Mouse (Mus musculus): ENCODE results near the gene Tbc1d1. TPM values are rescaled to one million over a fixed set of nuclear protein-coding genes. Genes with fewer than 3 reads are reported as not detected.

Gene Tbc1d1
- total RNA-seq, 4 experiments from 2014 or later, result 15.2 to 19.7 (median 18.1) TPM

GRCm38 (mm10) chr5:64206431-64206830, 50.3 kb downstream of the Tbc1d1 start:
- DNase-seq (ENCODE audit: low spot score in 2 of 2), result no peak

GRCm38 (mm10) chr5:64206875-64207274, 50.8 kb downstream of the Tbc1d1 start:
- DNase-seq (ENCODE audit: low spot score in 2 of 2), result no peak

GRCm38 (mm10) chr5:64207800-64208199, 51.7 kb downstream of the Tbc1d1 start:
- DNase-seq (ENCODE audit: low spot score in 2 of 2), result no peak

- no peak for DNase-seq (ENCODE audit: low spot score in 2 of 2)
Measured at GRCm38 (mm10) chr5:64210817-64211216, 54.7 kb downstream of the Tbc1d1 start.

- DNase-seq (ENCODE audit: low spot score in 2 of 2), result no peak
Measured at GRCm38 (mm10) chr5:64211284-64211683, 55.2 kb downstream of the Tbc1d1 start.

GRCm38 (mm10) chr5:64212206-64212605, 56.1 kb downstream of the Tbc1d1 start:
- DNase-seq (ENCODE audit: low spot score in 2 of 2), result no peak

GRCm38 (mm10) chr5:64212619-64213018, 56.5 kb downstream of the Tbc1d1 start:
- no peak for DNase-seq (ENCODE audit: low spot score in 2 of 2)

GRCm38 (mm10) chr5:64215806-64216205, 59.7 kb downstream of the Tbc1d1 start:
- DNase-seq (ENCODE audit: low spot score in 2 of 2), result no peak

GRCm38 (mm10) chr5:64216326-64216725, 60.2 kb downstream of the Tbc1d1 start:
- DNase-seq (ENCODE audit: low spot score in 2 of 2), result no peak

- no peak for DNase-seq (ENCODE audit: low spot score in 2 of 2)
Measured at GRCm38 (mm10) chr5:64217256-64217655, 61.2 kb downstream of the Tbc1d1 start.

GRCm38 (mm10) chr5:64217816-64218602, 61.9 kb downstream of the Tbc1d1 start:
- DNase-seq (ENCODE audit: low spot score in 2 of 2), result no peak

- no peak for DNase-seq (ENCODE audit: low spot score in 2 of 2)
Measured at GRCm38 (mm10) chr5:64218603-64218999, 62.5 kb downstream of the Tbc1d1 start.

- DNase-seq (ENCODE audit: low spot score in 2 of 2), result no peak
Measured at GRCm38 (mm10) chr5:64220776-64221175, 64.7 kb downstream of the Tbc1d1 start.

- no peak for DNase-seq (ENCODE audit: low spot score in 2 of 2)
Measured at GRCm38 (mm10) chr5:64224735-64225425, 68.8 kb downstream of the Tbc1d1 start.

GRCm38 (mm10) chr5:64228252-64228651, 72.1 kb downstream of the Tbc1d1 start:
- DNase-seq (ENCODE audit: low spot score in 2 of 2), result no peak

- DNase-seq (ENCODE audit: low spot score in 2 of 2), result no peak
Measured at GRCm38 (mm10) chr5:64229336-64229866, 73.3 kb downstream of the Tbc1d1 start.

GRCm38 (mm10) chr5:64230061-64230466, 74.0 kb downstream of the Tbc1d1 start:
- peak; percentile 21 to 63 for DNase-seq (ENCODE audit: low spot score in 2 of 2)

GRCm38 (mm10) chr5:64230507-64231041, 74.5 kb downstream of the Tbc1d1 start:
- no peak for DNase-seq (ENCODE audit: low spot score in 2 of 2)

- no peak for DNase-seq (ENCODE audit: low spot score in 2 of 2)
Measured at GRCm38 (mm10) chr5:64232872-64233271, 76.8 kb downstream of the Tbc1d1 start.

- DNase-seq (ENCODE audit: low spot score in 2 of 2), result no peak
Measured at GRCm38 (mm10) chr5:64234269-64234985, 78.3 kb downstream of the Tbc1d1 start.

- no peak for DNase-seq (ENCODE audit: low spot score in 2 of 2)
Measured at GRCm38 (mm10) chr5:64235250-64235649, 79.1 kb downstream of the Tbc1d1 start.

GRCm38 (mm10) chr5:64236561-64236960, 80.5 kb downstream of the Tbc1d1 start:
- DNase-seq (ENCODE audit: low spot score in 2 of 2), result no peak
